Mouse (Mus musculus) midbrain, embryonic 14.5 days (tissue): Measurements from ENCODE around the gene Ifngr2. TPM values are rescaled to one million over a fixed set of nuclear protein-coding genes. Genes with fewer than 3 reads are reported as not detected.

Source experiments
- ATAC-seq: fragments of 200-750 bp; cut with Nextera tagmentation; 2 replicates; pipeline ENCODE4 v1.8.0; 2017; ENCODE audit warnings: moderate number of reproducible peaks, moderate library complexity; ENCODE audit not compliant: low FRiP score, low TSS enrichment
- DNase-seq: peaks from one replicate; pipeline ENCODE4 v3.0.0-alpha.2; 2015
- H3K27ac ChIP-seq: fragments of 300-500 bp; sonication (generic); replicated peaks from 2 replicates; pipeline ENCODE4 v1.5.1; 2014; ENCODE audit warnings: mild to moderate bottlenecking, low read depth, low read length, moderate library complexity
- H3K27me3 ChIP-seq: fragments of 300-500 bp; sonication (generic); 2 replicates; pipeline ENCODE4 v1.6.1; 2014; ENCODE audit warnings: low read length, control low read depth, mixed read lengths; ENCODE audit not compliant: control insufficient read depth, insufficient read depth
- H3K36me3 ChIP-seq: fragments of 300-500 bp; sonication (generic); 2 replicates; pipeline ENCODE4 v1.6.1; 2014; ENCODE audit warnings: low read length, control low read depth; ENCODE audit not compliant: control insufficient read depth, insufficient read depth
- H3K4me1 ChIP-seq: fragments of 300-500 bp; sonication (generic); 2 replicates; pipeline ENCODE4 v1.6.1; 2014; ENCODE audit warnings: mild to moderate bottlenecking, antibody characterized with exemption, low read length, control low read depth; ENCODE audit not compliant: control insufficient read depth, insufficient read depth
- H3K4me2 ChIP-seq: fragments of 300-500 bp; sonication (generic); 2 replicates; pipeline ENCODE4 v1.6.1; 2014; ENCODE audit warnings: mild to moderate bottlenecking, low read length, moderate library complexity
- H3K4me3 ChIP-seq: fragments of 300-500 bp; sonication (generic); replicated peaks from 2 replicates; pipeline ENCODE4 v1.5.1; 2014; ENCODE audit warnings: low read depth, low read length
- H3K9ac ChIP-seq: fragments of 300-500 bp; sonication (generic); replicated peaks from 2 replicates; pipeline ENCODE4 v1.6.1; 2014; ENCODE audit warnings: mild to moderate bottlenecking, low read length, moderate library complexity
- H3K9me3 ChIP-seq: fragments of 300-500 bp; sonication (generic); 2 replicates; pipeline ENCODE4 v1.6.1; 2016; ENCODE audit warnings: low read length, control low read depth, mixed read lengths; ENCODE audit not compliant: control insufficient read depth
- WGBS: fragments of 180-500 bp; shearing (Covaris S2); extraction: QIAGEN DNeasy Blood & Tissue Kit; methylation state at CpG from one replicate; pipeline ENCODE4 v1.1.7; 2014; 5-methylcytosine and 5-hydroxymethylcytosine counted together
- polyA plus RNA-seq: library from polyadenylated mRNA; unstranded; fragments of >200 nt; fragmentation: Nextera tagmentation; extraction: Ambion mirVana; gene quantifications from 2 replicates; pipeline ENCODE4 v1.2.1, GENCODE M21; 2014

The Ifngr2 gene
- polyA plus RNA-seq, 1 experiment from 2014 or later: 94.2 TPM

DNA sequence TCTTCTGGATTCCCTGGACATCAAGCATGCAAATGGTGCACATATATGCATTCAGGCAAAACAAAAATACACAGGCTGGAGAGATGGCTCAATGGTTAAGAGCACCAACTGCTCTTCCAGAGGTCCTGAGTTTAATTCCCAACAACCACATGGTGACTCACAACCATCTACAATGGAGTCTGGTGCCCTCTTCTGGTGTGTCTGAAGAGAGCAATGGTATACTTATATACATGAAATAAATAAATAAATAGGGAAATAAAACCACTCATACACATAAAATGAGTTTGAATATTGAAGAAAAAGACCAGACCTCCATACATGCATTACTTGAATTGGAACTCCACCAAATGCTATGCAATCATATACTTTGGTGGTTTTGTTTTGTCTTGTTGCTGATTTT, 52.4 kb downstream of the Ifngr2 start:
- peaks cover 9% of the 10 kb centered on the region; the same call in 1 of the 2 replicates for H3K4me1 ChIP-seq
- no peak overlapping the region for H3K4me3 ChIP-seq
- no peak overlapping the region for H3K4me2 ChIP-seq
- no peak for ATAC-seq
- no peak overlapping the region for H3K9ac ChIP-seq
- H3K27me3 ChIP-seq: peaks cover 3% of the 10 kb centered on the region; the same call in 1 of the 2 replicates
- H3K36me3 ChIP-seq: no peaks in the 10 kb centered on the region
- no peaks in the 10 kb centered on the region for H3K9me3 ChIP-seq
- no peak overlapping the region for H3K27ac ChIP-seq
- no peak for DNase-seq

DNA sequence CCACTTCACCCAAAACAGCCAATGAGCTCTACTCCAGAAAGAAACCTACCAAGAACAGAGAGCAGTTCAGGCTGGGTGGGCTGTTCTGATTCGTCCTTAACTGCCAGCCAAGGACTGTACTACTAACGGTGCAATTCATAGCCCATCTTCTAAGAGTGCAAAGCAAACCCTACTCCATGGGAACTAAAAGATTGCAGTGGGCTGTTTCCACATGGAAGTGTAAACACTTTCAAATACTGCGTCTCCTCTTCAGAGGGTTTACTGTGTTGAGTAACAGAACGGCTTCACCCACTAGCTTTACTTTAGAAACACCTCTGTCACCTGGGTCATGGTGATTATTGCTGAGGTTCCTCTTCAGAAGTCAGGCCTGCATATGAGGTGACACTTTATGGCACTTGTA, 54.2 kb downstream of the Ifngr2 start:
- H3K27ac ChIP-seq: no peak overlapping the region
- WGBS: 84% methylated on average over 4 of the region's 4 CpGs
- peaks cover 9% of the 10 kb centered on the region; the same call in 1 of the 2 replicates for H3K4me1 ChIP-seq
- H3K27me3 ChIP-seq: peaks cover 3% of the 10 kb centered on the region; the same call in 1 of the 2 replicates
- no peaks in the 10 kb centered on the region for H3K9me3 ChIP-seq
- no peak overlapping the region for H3K4me2 ChIP-seq
- no peak overlapping the region for H3K4me3 ChIP-seq
- H3K9ac ChIP-seq: no peak overlapping the region
- ATAC-seq: no peak
- no peak for DNase-seq
- H3K36me3 ChIP-seq: no peaks in the 10 kb centered on the region

DNA sequence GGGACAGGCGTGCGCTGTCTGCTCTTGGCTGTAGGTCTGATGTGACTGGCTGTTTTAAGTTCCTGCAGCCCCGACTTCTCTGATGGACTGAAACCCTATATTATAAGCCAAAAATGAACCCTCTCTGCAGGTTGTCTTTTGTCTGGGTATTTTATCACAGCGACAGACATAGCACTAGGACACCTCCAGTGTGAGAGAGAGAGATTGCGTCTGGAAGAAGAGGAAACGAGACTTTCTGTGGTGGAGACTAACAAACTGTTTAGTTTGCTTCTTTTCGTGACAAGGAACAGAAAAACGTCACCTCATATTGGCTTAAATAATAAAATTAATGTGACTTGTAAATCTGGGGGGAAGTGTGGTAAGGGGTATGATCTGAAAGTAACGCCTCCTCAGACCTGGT, 54.8 kb downstream of the Ifngr2 start:
- no peak for ATAC-seq
- no peak overlapping the region for H3K4me3 ChIP-seq
- WGBS: 85% methylated on average over 9 of the region's 9 CpGs

DNA sequence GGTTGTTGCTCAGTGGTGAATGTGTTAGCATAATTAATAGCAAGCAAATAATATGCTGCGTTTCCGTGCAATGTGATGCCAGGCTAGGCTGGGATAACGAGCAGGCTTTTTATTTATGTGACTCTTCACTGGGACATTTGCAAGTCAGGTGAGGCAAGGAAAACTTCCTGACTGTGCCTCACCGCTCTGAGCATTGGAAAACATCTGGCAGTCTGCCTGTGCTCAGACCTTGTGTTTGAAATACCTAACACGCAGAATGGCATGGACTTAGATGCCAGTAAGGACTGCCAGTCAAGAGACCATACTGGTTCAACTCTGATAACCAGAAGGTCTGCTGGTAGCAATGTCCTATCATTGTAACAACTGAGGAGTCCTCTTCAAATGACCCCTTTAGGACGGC, 58.3 kb downstream of the Ifngr2 start:
- Histone ChIP-seq H3K27ac (no peak overlapping the region), H3K9me3 (no peaks in the 10 kb centered on the region), H3K4me1 (no peaks in the 10 kb centered on the region), H3K27me3 (no peaks in the 10 kb centered on the region), H3K4me2 (no peak overlapping the region), H3K9ac (no peak overlapping the region), H3K4me3 (no peak overlapping the region), H3K36me3 (no peaks in the 10 kb centered on the region)
- no peak for ATAC-seq
- no peak for DNase-seq
- 81% methylated on average over 6 of the region's 6 CpGs for WGBS

More for the DNA sequence above, 54.8 kb downstream of the Ifngr2 start:
- no peak for DNase-seq
- no peak overlapping the region for H3K4me2 ChIP-seq
- no peaks in the 10 kb centered on the region for H3K9me3 ChIP-seq
- H3K9ac ChIP-seq: no peak overlapping the region
- H3K4me1 ChIP-seq: peaks cover 6% of the 10 kb centered on the region; the same call in 1 of the 2 replicates
- peaks cover 3% of the 10 kb centered on the region; the same call in 1 of the 2 replicates for H3K27me3 ChIP-seq
- H3K36me3 ChIP-seq: no peaks in the 10 kb centered on the region
- no peak overlapping the region for H3K27ac ChIP-seq

DNA sequence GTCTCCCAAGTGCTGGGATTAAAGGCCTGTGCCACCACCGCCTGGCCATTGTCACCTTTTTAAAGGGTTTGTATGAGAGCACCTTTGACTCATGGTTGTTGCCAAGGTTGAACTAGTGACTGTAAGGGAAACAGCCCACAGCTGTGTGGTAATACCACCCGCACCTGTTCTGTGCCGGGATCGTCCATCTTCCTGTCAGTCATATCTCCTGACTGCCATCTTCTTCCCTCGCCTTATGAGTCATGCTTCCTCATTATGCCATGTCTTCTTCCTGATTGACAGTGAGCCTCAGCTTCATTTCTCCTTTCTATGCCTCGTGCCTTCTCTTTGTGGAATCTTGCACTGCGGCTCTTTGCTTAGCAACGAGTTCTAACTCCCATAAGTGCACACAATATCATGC, 60.1 kb downstream of the Ifngr2 start:
- ATAC-seq (no peak), DNase-seq (no peak)
- 95% methylated on average over 8 of the region's 8 CpGs for WGBS
- Histone ChIP-seq H3K36me3 (no peaks in the 10 kb centered on the region), H3K4me3 (no peak overlapping the region), H3K4me2 (no peak overlapping the region), H3K4me1 (no peaks in the 10 kb centered on the region), H3K27me3 (no peaks in the 10 kb centered on the region), H3K27ac (no peak overlapping the region), H3K9ac (no peak overlapping the region), H3K9me3 (no peaks in the 10 kb centered on the region)

DNA sequence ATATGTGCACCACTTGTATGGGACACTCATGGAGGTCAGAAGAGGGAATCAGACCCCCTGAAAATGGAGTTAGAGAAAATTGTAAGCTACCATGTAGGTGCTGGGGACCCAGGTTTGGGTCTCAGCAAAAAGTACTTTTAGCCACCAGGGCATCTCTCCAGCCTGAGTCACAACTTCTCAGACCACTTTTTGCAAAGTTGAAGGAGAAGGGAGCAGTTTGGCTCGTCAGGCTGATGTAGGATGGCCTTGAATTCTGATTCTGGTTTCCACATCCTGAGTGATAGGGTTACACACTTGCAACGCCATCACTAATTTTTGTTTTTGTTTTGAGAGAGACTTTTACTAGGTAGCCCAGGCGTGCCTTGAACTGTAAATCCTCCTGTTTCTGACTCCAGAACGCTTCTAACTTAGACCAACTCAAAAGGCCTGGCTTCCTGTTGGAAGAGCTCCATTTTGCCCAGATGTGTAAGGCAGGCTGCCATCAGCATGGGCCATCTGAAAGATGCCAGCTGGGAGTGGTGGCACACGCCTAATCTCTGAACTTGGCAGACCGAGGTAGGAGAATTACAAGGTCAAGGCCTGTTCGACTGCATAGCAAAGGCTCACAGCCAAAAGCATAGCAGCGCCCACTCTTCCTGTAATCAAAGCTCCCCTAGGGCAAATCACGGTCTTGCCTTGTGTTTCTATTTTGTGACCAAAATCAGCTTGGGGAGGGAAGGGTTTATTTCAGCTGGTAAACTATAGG, 62.8 kb downstream of the Ifngr2 start:
- Histone ChIP-seq H3K4me2 (no peak overlapping the region), H3K4me1 (no peaks in the 10 kb centered on the region), H3K9ac (no peak overlapping the region), H3K27ac (no peak overlapping the region), H3K9me3 (no peaks in the 10 kb centered on the region), H3K27me3 (no peaks in the 10 kb centered on the region), H3K36me3 (no peaks in the 10 kb centered on the region), H3K4me3 (no peak overlapping the region)
- WGBS: 86% methylated on average over 9 of the region's 9 CpGs
- DNase-seq (no peak), ATAC-seq (no peak)

DNA sequence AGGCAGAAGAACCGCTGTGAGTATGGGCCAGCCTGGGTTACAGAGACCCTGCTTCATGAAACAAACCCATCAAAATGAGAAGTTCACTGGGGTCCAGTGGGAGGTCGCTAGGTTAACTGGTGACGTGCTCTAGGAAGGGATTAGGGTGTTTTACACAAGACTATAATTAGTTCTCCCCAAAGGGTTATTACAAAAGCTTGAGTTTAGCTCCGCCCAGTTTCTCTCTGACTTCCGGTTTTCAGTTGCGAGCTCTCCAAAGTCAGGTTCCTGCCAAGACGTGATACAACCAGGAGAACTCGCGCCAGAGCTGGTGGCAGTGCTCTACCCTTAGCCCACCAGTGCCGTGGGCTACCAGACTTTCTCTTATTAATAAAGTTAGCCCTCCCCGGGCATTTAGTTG, 64.4 kb downstream of the Ifngr2 start:
- 71% methylated on average over 11 of the region's 11 CpGs for WGBS
- no peak for DNase-seq
- no peaks in the 10 kb centered on the region for H3K36me3 ChIP-seq

DNA sequence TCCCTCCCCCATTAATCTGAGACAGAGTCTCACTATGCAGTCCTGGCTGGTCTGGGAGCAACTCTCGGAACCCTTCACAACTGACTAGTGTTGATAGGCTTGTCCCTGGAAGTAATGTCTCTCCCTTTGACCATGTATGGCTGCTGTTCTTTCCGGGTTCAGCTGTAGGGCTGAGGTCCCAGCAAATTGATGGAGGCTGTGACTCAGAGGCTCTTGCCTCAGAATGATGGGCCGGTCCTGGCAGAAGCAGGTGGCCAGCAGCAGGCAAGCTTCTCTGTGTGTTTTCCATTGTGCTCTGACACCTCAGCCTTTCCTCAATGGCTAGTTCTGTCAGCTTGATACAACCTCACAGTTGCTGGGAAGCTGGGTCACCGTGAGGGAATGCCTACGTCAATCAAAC, 65.7 kb downstream of the Ifngr2 start:
- ATAC-seq (no peak), DNase-seq (no peak)
- Histone ChIP-seq H3K4me1 (no peaks in the 10 kb centered on the region), H3K27me3 (no peaks in the 10 kb centered on the region), H3K36me3 (no peaks in the 10 kb centered on the region), H3K9ac (no peak overlapping the region), H3K9me3 (no peaks in the 10 kb centered on the region), H3K4me2 (no peak overlapping the region), H3K4me3 (no peak overlapping the region), H3K27ac (no peak overlapping the region)
- WGBS: 77% methylated on average over 5 of the region's 5 CpGs

More for the DNA sequence above, 64.4 kb downstream of the Ifngr2 start:
- Histone ChIP-seq H3K4me2 (no peak overlapping the region), H3K4me3 (no peak overlapping the region), H3K4me1 (no peaks in the 10 kb centered on the region), H3K9ac (no peak overlapping the region), H3K27ac (no peak overlapping the region), H3K27me3 (no peaks in the 10 kb centered on the region), H3K9me3 (no peaks in the 10 kb centered on the region)
- no peak for ATAC-seq

DNA sequence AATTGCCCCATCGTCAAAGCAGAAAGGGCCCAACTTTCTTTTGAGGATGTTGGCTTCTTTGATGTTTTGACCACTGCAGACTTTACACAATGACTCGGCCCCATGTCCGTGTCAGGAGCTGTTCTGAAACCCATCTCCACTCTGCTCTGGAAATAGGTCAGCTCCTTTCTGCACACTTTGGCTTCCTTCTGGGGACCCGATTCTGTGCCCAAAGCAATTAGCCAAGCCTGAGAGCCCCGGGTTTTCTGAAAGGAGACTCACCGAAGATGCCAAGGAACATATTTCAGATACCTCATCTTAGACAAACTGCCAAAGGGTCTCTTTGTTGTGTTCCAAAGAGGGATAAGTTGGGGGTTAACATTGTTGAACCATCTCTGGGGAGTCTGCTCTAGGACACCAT, 67.7 kb downstream of the Ifngr2 start:
- WGBS: 92% methylated on average over 6 of the region's 6 CpGs
- Histone ChIP-seq H3K36me3 (no peaks in the 10 kb centered on the region), H3K27me3 (no peaks in the 10 kb centered on the region), H3K4me3 (no peak overlapping the region), H3K4me2 (no peak overlapping the region), H3K9ac (no peak overlapping the region), H3K27ac (no peak overlapping the region), H3K4me1 (peaks cover 4% of the 10 kb centered on the region; the same call in 1 of the 2 replicates), H3K9me3 (no peaks in the 10 kb centered on the region)
- ATAC-seq (no peak), DNase-seq (no peak)
